Mouse (Mus musculus) layer of hippocampus, postnatal 25 days (tissue): ENCODE data around the gene Cald1. TPM values are rescaled to one million over a fixed set of nuclear protein-coding genes. Genes with fewer than 3 reads are reported as not detected.

Experiments
- total RNA-seq, 2 experiments: library from RNA; stranded (reverse); gene quantifications; 2 replicates each; pipeline ENCODE4 v1.2.3; 2021

Gene Cald1
- total RNA-seq, 2 experiments from 2014 or later, result 25.4 to 34.4 TPM

Other genes starting within 250 kb of the Cald1 start
- under 1 TPM; 0.45 to 0.64 TPM for gene Akr1b8, start 244.4 kb upstream of the Cald1 start, total RNA-seq
- gene Akr1b10, start 214.3 kb upstream of the Cald1 start, total RNA-seq, result 10 to 100 TPM; 21.6 to 26.5 TPM
- gene Akr1b7, start 186.2 kb upstream of the Cald1 start, total RNA-seq, result not detected
- 10 to 100 TPM; 70.7 to 78.1 TPM for gene Bpgm, start 122.3 kb upstream of the Cald1 start, total RNA-seq
- gene Agbl3, start 181.9 kb downstream of the Cald1 start, total RNA-seq, result 10 to 100 TPM; 16.8 to 17.0 TPM